28 mouse cellular contexts compared by ENCODE assay signal in the genomic region with DNA sequence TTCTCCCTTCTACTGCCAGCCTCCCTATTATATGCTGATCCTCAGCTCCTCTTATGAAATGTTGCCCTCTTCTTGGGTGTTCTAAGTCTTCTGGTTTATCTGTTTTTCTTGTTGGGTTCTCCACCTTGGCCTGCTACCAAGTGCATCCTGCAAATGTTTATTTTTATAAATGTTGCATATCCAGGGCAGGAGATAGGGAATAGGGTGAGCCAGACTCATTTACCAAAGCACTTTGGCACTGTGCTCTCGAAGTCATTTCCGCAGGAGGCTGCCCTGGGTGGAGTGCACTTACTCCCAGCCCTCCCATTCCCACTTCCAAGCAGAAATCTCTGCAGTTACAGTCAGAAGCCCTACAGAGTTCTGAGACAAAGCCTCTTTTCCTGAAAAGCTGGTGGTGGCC.
DNase-seq lines count a peak whose midpoint lies in the region; ATAC-seq and TF ChIP-seq lines count a peak whose summit lies in the region.
"Had no signal": no experiment of that assay in that cellular context is flagged by ENCODE, and none has a peak within 500 bp of the region (broad histone marks: within the 10 kb centered on the region; RNA-seq: fewer than 3 reads in every experiment).

No protein-coding gene starts in this region.

- no peak for TF ChIP-seq CTCF in lung, embryonic 14.5 days (IDR thresholded peaks at IDR 0.05; ENCODE audit: low read depth)
- no peak for TF ChIP-seq CTCF in lung, adult 2 months (IDR thresholded peaks at IDR 0.05; ENCODE audit: insufficient read depth, low read length)
- no peak for TF ChIP-seq CTCF in lung, postnatal 0 days (IDR thresholded peaks at IDR 0.05)
- TF ChIP-seq CTCF in gastrocnemius, adult 2 months (IDR thresholded peaks at IDR 0.05), result no peak
- TF ChIP-seq CTCF in stomach, postnatal 0 days (IDR thresholded peaks at IDR 0.05; ENCODE audit: low read depth), result no peak

- peak; percentile 15 for DNase-seq in kidney, postnatal 14 days
- DNase-seq in lung, embryonic 14.5 days, result peak; percentile 64
- DNase-seq in lung, adult 2 months, result no peak
- peak; percentile 34 for DNase-seq in lung, postnatal 0 days (ENCODE audit: low spot score)
- no peak for DNase-seq in gastrocnemius, adult 2 months
- DNase-seq in stomach, postnatal 0 days (ENCODE audit: low spot score), result no peak
- DNase-seq: adrenal gland, adult 8-10 months; B cell, adult 2 months; cerebellum, adult 11 months; cerebellum, adult 9-10 months; cerebellum, postnatal 36 days; gastrocnemius, postnatal 25 days; heart, adult 18-20 months; layer of hippocampus, adult 9-11 months; liver; right cerebral cortex, postnatal 4 days; thymus, adult 2 months; thymus, postnatal 36 days had no signal

- intact Hi-C loops in gastrocnemius, adult 2 months (cut with DNase I), result no loop called here

- H3K9ac ChIP-seq in kidney, embryonic 15.5 days, result no peak overlapping the region
- no peak overlapping the region for H3K9ac ChIP-seq in lung, embryonic 14.5 days
- no peak overlapping the region for H3K9ac ChIP-seq in lung, postnatal 0 days (replicated peaks; ENCODE audit: low read depth)
- no peak overlapping the region for H3K9ac ChIP-seq in stomach, postnatal 0 days (ENCODE audit: low read length)
- H3K9ac ChIP-seq: heart, embryonic 12.5 days; hindbrain, embryonic 15.5 days; neural tube, embryonic 13.5 days had no signal

- no peak for TF ChIP-seq POLR2A in lung, adult 2 months (IDR thresholded peaks at IDR 0.05; ENCODE audit: borderline replicate concordance, extremely low read depth, low read depth, low read length)

- no peaks in the 10 kb centered on the region for H3K27me3 ChIP-seq in kidney, embryonic 15.5 days
- H3K27me3 ChIP-seq in lung, embryonic 14.5 days (ENCODE audit: insufficient read depth, low read length), result no peaks in the 10 kb centered on the region
- H3K27me3 ChIP-seq in lung, postnatal 0 days (replicated peaks; ENCODE audit: insufficient read depth, low read length), result no peaks in the 10 kb centered on the region
- no peaks in the 10 kb centered on the region for H3K27me3 ChIP-seq in stomach, postnatal 0 days (ENCODE audit: control insufficient read depth, insufficient read depth, low read length)
- H3K27me3 ChIP-seq: heart, embryonic 12.5 days; hindbrain, embryonic 15.5 days; neural tube, embryonic 13.5 days had no signal

- no peak for TF ChIP-seq EP300 in lung, postnatal 0 days (IDR thresholded peaks at IDR 0.05)
- no peak for TF ChIP-seq EP300 in stomach, postnatal 0 days (optimal IDR thresholded peaks at IDR 0.05)

- WGBS in kidney, embryonic 15.5 days, result 53% methylated on average over 2 of the region's 2 CpGs
- 25% methylated on average over 2 of the region's 2 CpGs for WGBS in lung, embryonic 14.5 days
- WGBS in lung, adult 2 months, result 31% methylated on average over 2 of the region's 2 CpGs
- WGBS in lung, postnatal 0 days, result 44% methylated on average over 2 of the region's 2 CpGs
- WGBS in stomach, postnatal 0 days, result 64% methylated on average over 2 of the region's 2 CpGs

- no peaks in the 10 kb centered on the region for H3K4me1 ChIP-seq in kidney, embryonic 15.5 days
- H3K4me1 ChIP-seq in lung, embryonic 14.5 days (ENCODE audit: insufficient read depth), result no peaks in the 10 kb centered on the region
- no peaks in the 10 kb centered on the region for H3K4me1 ChIP-seq in lung, adult 2 months (ENCODE audit: control insufficient read depth, insufficient read depth, low read length)
- H3K4me1 ChIP-seq in lung, postnatal 0 days (ENCODE audit: insufficient read depth, low read depth, low read length), result no peaks in the 10 kb centered on the region
- no peaks in the 10 kb centered on the region for H3K4me1 ChIP-seq in stomach, postnatal 0 days (replicated peaks; ENCODE audit: control insufficient read depth, insufficient read depth)
- H3K4me1 ChIP-seq: heart, embryonic 12.5 days; hindbrain, embryonic 10.5 days; hindbrain, embryonic 15.5 days; neural tube, embryonic 13.5 days had no signal

- H3K9me3 ChIP-seq in kidney, embryonic 15.5 days (replicated peaks), result no peaks in the 10 kb centered on the region
- H3K9me3 ChIP-seq in lung, embryonic 14.5 days (ENCODE audit: low read depth, low read length), result no peaks in the 10 kb centered on the region
- H3K9me3 ChIP-seq in lung, postnatal 0 days (ENCODE audit: low read length), result no peaks in the 10 kb centered on the region
- H3K9me3 ChIP-seq in stomach, postnatal 0 days (ENCODE audit: control insufficient read depth, low read length), result no peaks in the 10 kb centered on the region
- H3K9me3 ChIP-seq: heart, embryonic 12.5 days; hindbrain, embryonic 10.5 days; hindbrain, embryonic 15.5 days; neural tube, embryonic 13.5 days had no signal

- H3K4me3 ChIP-seq in kidney, embryonic 15.5 days (replicated peaks), result no peak overlapping the region
- H3K4me3 ChIP-seq in lung, embryonic 14.5 days (ENCODE audit: low read depth, low read length), result no peak overlapping the region
- H3K4me3 ChIP-seq in lung, adult 2 months (replicated peaks; ENCODE audit: extremely low read depth, low read depth, low read length), result no peak overlapping the region
- H3K4me3 ChIP-seq in lung, postnatal 0 days (ENCODE audit: low read depth, low read length), result no peak overlapping the region
- no peak overlapping the region for H3K4me3 ChIP-seq in gastrocnemius, adult 2 months
- H3K4me3 ChIP-seq in stomach, postnatal 0 days (ENCODE audit: low read depth, low read length), result no peak overlapping the region
- H3K4me3 ChIP-seq: heart, embryonic 12.5 days; hindbrain, embryonic 10.5 days; hindbrain, embryonic 15.5 days; neural tube, embryonic 13.5 days had no signal

- H3K36me3 ChIP-seq in kidney, embryonic 15.5 days, result no peaks in the 10 kb centered on the region
- H3K36me3 ChIP-seq in lung, embryonic 14.5 days (ENCODE audit: insufficient read depth), result no peaks in the 10 kb centered on the region
- no peaks in the 10 kb centered on the region for H3K36me3 ChIP-seq in lung, postnatal 0 days (ENCODE audit: insufficient read depth, low read length)
- no peaks in the 10 kb centered on the region for H3K36me3 ChIP-seq in stomach, postnatal 0 days (ENCODE audit: control insufficient read depth, insufficient read depth, low read length)
- H3K36me3 ChIP-seq: heart, embryonic 12.5 days; hindbrain, embryonic 10.5 days; hindbrain, embryonic 15.5 days; neural tube, embryonic 13.5 days had no signal

- no peak for ATAC-seq in kidney, embryonic 15.5 days (replicated peaks; ENCODE audit: low FRiP score)
- ATAC-seq in lung, embryonic 14.5 days (ENCODE audit: insufficient read depth), result peak; percentile 75
- no peak for ATAC-seq in lung, postnatal 0 days
- ATAC-seq in stomach, postnatal 0 days (ENCODE audit: low FRiP score, low TSS enrichment), result no peak
- ATAC-seq: activated CD4-positive, CD25-positive, alpha-beta regulatory T cell, adult 4 months; forebrain, embryonic 14.5 days; inflammation-experienced regulatory T-cells, adult 6 months; midbrain, embryonic 16.5 days had no signal

- no peak overlapping the region for H3K27ac ChIP-seq in kidney, embryonic 15.5 days
- H3K27ac ChIP-seq in lung, embryonic 14.5 days (ENCODE audit: low read depth), result no peak overlapping the region
- no peak overlapping the region for H3K27ac ChIP-seq in lung, postnatal 0 days (ENCODE audit: low read length)
- H3K27ac ChIP-seq in gastrocnemius, adult 2 months, result no peak overlapping the region
- H3K27ac ChIP-seq in stomach, postnatal 0 days (replicated peaks), result no peak overlapping the region
- H3K27ac ChIP-seq: hindbrain, embryonic 10.5 days; hindbrain, embryonic 15.5 days; neural tube, embryonic 13.5 days had no signal

- H3K4me2 ChIP-seq in kidney, embryonic 15.5 days, result no peak overlapping the region
- no peak overlapping the region for H3K4me2 ChIP-seq in lung, embryonic 14.5 days
- no peak overlapping the region for H3K4me2 ChIP-seq in lung, postnatal 0 days (replicated peaks; ENCODE audit: low read depth, low read length)
- no peak overlapping the region for H3K4me2 ChIP-seq in stomach, postnatal 0 days (replicated peaks; ENCODE audit: low read depth)
- H3K4me2 ChIP-seq: heart, embryonic 12.5 days; hindbrain, embryonic 15.5 days; midbrain, embryonic 11.5 days; neural tube, embryonic 13.5 days had no signal

Comparison
In these comparisons a context has a peak if more than half of its experiments do, and no peak if none do; other contexts are left out.
1. DNase-seq: peak in kidney, postnatal 14 days (single experiment), lung, embryonic 14.5 days (single experiment) and lung, postnatal 0 days (single experiment); none in lung, adult 2 months (single experiment), gastrocnemius, adult 2 months (single experiment) and stomach, postnatal 0 days (single experiment).